Mouse (Mus musculus): ENCODE results near the gene Rnf167.

Rnf167 gene

DNA sequence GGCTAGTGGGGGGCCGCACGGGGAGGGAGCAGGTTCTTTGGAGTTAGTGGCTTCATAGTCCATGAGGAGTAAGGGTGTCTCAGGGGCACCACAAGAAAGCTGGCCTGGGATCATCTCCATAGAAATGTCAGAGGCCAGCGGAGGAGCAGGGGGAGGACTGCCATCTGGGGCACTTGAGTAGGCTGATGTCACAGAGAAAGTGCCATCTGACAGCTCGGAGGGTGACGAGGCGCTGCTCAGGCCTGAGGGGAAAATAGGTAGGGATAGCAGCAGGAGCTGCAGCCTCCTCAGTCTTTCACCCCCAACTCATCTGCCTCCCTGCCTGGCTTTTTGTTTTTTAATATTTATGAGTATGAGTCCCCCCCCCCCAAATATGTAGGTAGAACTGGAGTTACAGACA is 27.0 kb downstream of the Rnf167 start:
- no peak for DNase-seq (ENCODE audit: low spot score in 2 of 2)

GRCm38 (mm10) chr11:70674501-70674900 is 27.5 kb downstream of the Rnf167 start:
- DNase-seq (ENCODE audit: low spot score in 2 of 2): no peak

GRCm38 (mm10) chr11:70678092-70678491 is 31.1 kb downstream of the Rnf167 start:
- no peak for DNase-seq (ENCODE audit: low spot score in 2 of 2)

DNA sequence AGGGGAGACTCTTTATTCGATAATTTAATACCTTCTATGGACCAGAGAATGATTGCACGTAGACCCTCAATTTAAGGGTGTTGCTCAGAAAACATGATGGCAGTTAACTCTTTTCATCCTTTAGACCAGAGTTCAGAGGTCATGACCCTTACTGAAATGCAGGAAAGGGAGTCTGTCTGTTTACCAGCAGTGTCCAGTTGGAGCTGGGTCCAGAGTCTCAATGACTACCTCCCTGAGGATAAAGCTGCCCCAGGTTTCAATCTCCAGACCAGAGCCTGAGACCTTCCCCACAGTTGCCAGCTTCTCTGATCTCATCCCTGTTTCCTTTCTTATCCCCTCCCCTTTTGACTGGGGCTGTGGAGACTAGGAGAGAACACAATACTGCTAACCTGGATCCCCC is 31.5 kb downstream of the Rnf167 start:
- DNase-seq (ENCODE audit: low spot score in 2 of 2): no peak

- no peak for DNase-seq (ENCODE audit: low spot score in 2 of 2)
Observed at GRCm38 (mm10) chr11:70679361-70679760, 32.3 kb downstream of the Rnf167 start.

DNA sequence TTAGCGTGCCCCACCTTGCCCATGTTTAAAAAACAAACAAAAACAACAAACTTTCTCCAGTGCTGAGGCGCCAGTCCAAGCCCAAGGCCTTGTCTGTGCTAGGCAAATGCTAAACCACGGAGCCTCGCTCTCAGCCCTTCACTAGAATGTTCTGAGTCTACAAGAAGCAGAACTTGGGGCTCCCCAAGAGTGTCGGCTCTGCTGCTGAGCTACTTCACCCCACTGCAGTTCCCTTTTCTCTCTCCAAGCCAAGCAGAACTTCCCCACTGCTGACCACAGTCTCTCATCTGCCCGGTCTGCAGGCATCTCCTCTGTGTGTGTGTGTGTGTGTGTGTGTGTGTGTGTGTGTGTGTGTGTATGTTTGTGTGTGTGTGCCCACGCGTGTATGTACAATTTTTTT is 32.9 kb downstream of the Rnf167 start:
- no peak for DNase-seq (ENCODE audit: low spot score in 2 of 2)

DNA sequence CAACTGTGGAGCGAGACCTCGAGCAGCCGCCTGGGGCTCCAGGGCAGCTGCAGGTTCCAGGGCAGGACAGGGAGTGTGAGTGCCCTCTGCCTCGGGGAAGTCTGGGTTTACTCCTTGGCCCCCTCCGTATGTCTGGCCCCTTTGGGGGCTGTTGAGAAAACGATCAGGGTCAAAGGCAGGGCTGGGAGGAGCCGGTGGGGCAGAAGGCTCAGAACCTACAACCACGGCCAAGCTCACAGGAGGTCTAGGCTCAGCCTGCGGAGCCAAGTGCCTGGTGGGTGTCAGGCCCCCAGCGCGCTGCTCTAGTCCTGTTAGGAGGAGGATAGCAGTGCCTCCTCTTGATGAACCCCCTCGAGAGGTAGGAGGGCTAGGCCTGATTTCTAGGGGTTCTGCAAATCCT is 34.1 kb downstream of the Rnf167 start:
- DNase-seq (ENCODE audit: low spot score in 2 of 2): no peak

GRCm38 (mm10) chr11:70681897-70682581 is 35.0 kb downstream of the Rnf167 start:
- DNase-seq (ENCODE audit: low spot score in 2 of 2): no peak

DNA sequence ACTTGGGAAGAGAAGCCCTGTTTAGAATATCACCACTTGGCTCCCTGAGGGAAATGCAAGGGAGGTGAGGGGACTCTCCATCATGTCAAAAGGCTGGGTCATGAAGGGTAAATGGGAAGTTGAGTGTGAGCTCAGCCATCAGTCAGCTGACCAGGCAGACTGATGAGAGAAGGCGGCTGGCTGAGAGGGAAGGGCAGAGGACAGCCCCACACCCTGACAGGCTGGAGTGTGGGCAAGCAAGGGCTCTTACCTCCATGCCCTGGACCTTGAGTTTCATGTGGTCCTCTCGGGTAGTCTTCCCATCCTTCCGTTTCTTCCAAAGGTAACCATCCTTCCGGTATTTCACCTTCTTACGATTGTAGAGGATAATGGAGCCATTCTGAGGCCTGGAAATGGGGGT is 36.6 kb downstream of the Rnf167 start:
- no peak for DNase-seq (ENCODE audit: low spot score in 2 of 2)

DNA sequence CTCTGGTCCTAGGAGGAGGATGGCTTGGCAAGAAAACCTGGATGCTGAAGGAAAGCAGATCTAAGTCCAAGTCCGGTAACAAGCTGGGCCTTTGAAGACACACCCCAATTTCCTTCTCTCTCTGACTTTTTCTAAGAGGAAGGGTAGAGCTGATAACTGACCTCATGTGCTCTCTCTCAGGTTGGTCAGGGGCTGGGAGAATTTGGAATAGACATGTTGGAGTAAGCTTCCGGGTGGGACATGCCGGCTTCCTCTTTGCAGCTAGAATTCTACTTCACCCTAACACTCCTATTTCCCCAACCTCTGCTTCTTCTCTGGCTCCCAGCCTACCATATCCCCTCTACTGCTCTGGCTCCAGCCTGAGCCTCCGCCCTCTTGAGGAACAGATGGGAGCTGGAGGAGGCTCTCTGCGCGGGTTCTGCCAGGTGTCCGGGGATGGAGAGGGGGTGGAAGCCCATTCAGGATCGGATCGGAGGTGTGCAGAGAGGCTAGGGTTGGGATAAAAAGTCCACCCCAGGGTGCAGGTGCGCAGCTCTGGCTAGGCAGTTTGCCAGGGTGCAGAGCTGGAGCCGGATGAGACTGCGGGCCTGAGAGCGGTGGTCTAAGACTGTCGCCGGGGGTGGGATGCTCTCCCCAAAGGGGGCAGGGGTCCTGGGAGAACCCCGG is 40.0 kb downstream of the Rnf167 start:
- DNase-seq (ENCODE audit: low spot score in 2 of 2): peak; percentile 62 to 68

DNA sequence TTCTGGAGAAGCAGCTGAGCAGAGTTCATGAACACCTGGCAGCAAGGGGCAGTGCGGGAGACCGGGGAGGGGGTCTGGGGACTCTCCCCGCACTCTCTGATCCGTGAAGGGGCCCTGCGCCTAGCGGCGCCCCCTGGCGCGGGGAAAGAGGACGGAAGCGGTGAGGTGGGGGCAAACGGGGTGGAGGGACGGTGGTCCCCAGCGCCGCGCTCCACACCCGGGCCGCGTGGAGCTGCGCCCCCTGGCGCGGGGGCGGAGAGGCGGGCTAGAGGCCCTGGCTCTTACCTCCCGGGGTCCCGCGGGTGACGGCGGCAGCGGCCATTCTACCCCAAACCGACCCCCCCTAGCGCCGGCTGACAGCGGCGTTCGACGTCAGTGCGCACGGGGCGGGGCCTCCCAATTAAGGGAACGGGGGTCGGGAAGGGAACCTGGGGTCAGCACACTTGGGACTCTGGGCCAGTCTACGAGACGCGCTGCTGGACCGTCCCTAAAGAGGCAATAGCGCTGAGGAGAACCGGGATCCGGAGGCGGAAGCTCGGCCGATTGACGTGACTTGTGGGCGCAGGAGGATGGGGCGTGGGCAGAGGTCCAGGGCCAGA is 40.7 kb downstream of the Rnf167 start, which contains the start of gene Camta2:
Gene Camta2 (minus strand): TSS at position 505 of the 599 bp plus-strand sequence.
- DNase-seq (ENCODE audit: low spot score in 2 of 2): peak; percentile 68 to 69

GRCm38 (mm10) chr11:70688372-70688771 is 41.3 kb downstream of the Rnf167 start:
- DNase-seq (ENCODE audit: low spot score in 2 of 2): no peak

GRCm38 (mm10) chr11:70689578-70689977 is 42.5 kb downstream of the Rnf167 start:
- no peak for DNase-seq (ENCODE audit: low spot score in 2 of 2)

- DNase-seq (ENCODE audit: low spot score in 2 of 2): no peak
Observed at GRCm38 (mm10) chr11:70693504-70693903, 46.5 kb downstream of the Rnf167 start.

- no peak for DNase-seq (ENCODE audit: low spot score in 2 of 2)
Observed at GRCm38 (mm10) chr11:70697376-70697775, 50.3 kb downstream of the Rnf167 start.

DNA sequence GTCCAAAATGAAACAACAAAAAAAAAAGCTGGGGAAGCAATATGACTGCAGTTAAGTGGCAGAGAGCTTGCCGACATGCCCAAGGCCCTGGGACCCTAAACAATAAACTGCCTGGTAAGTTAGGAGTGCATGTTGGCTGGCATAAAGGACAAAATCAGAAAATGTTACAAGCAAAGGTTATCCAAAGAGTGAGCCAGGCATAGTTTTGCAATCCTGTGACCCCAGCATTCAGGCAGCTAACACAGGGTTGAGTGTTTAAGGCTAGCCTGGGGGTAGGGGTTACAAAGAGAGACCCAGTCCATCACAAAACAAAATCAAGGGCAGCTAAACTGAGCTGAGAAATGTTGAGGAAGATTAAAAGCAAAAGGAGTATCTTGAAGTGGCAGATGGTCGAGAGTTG is 52.0 kb downstream of the Rnf167 start:
- DNase-seq (ENCODE audit: low spot score in 2 of 2): no peak

GRCm38 (mm10) chr11:70699722-70700556 is 52.9 kb downstream of the Rnf167 start, which contains the start of the genes Inca1 and Kif1c:
Inca1 (minus strand) TSS chr11:70700155.
Kif1c (plus strand) TSS chr11:70700548.
- DNase-seq (ENCODE audit: low spot score in 2 of 2): peak; percentile 89

DNA sequence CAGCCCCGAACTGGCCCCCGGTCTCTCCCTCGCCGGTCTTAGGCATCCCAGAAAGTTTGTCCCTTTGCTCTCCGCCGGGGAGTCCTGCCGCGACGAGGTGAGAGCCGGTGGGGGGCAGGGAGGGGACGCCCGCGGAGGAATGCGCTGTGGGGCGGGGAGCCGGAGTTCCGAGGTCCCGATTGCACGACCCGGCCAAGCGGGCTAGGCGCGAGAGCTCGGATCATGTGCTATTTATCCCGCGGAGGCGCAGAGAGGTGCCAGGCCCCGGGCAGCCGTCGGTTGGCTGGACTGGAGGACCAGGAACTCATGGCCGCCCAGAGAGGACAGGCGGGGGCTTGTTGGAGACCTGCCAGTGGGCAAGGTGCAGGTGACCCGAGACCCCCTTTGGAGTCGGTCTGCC is 53.6 kb downstream of the Rnf167 start:
- peak; percentile 24 to 48 for DNase-seq (ENCODE audit: low spot score in 2 of 2)

All from right cerebral cortex, postnatal 36 days (tissue).